Mouse (Mus musculus): ENCODE data around the gene Ccl22.

Ccl22 gene

GRCm38 (mm10) chr8:94734735-94735350 is 10.5 kb upstream of the Ccl22 start:
- DNase-seq (ENCODE audit: extremely low spot score), result no peak

GRCm38 (mm10) chr8:94735426-94736094 is 9.8 kb upstream of the Ccl22 start:
- DNase-seq (ENCODE audit: extremely low spot score), result no peak

DNA sequence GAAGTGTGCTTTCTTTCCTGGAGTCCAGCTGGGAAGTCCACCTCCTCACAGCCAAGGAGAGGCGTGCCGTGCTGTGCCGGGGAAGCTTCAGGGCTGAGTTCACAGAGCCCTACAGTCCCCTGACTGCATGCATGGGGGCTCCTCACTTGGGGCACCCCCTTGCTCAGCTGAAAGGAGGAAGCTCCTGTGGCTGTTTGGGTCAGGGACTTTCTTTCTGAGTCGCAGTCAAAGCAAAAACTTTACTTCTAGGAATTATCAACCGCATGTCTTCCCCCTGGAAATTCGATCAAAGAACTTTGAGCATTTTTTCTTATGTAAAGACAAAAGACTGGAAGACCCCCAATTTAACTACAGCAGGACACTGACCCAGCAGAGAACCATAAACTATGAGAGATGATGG is 5.6 kb upstream of the Ccl22 start:
- DNase-seq (ENCODE audit: extremely low spot score), result no peak

GRCm38 (mm10) chr8:94740591-94740990 is 4.8 kb upstream of the Ccl22 start:
- no peak for DNase-seq (ENCODE audit: extremely low spot score)

- DNase-seq (ENCODE audit: extremely low spot score), result no peak
These were observed 3.7 kb upstream of the Ccl22 start for GRCm38 (mm10) chr8:94741726-94742125.

DNA sequence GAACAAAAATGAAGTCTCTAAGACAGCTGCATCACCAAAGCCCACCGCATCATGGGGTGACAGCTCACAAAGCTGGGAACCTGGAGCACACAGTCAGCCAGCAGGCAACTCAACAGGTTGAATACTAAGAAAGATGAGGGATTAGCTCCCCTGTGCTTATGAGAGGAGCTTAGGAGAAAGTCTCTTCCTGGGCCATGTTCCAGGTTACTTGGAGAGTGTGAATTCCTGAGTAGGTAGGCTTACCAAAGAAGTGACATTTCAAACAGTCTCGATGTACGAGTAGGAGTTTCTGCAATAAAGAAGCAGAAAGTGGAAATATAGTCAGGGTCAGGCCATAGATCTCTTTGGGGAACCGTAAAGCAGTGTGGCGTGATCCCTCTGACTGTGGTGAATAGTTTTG is 906 bp upstream of the Ccl22 start:
- no peak for DNase-seq (ENCODE audit: extremely low spot score)

DNA sequence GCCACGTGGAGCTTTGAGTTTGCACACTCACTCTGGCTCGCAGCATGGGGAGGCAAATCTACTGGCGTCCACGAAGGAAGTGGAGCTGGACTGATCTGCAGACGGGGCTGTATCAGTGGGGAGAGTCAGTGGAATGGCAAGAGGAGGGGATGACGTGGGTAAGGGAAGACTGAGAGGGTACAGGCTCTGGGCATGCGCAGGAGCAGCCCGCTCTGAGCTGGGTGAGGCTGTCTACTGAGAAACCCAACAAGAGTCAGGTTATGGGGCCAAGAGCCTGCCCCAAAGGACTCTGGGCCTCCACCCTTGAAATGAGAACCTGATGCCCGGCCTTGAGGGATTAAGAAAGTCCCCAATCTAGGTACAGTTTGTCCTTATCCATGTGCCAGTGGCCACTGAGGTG is 418 bp upstream of the Ccl22 start:
- no peak for DNase-seq (ENCODE audit: extremely low spot score)

GRCm38 (mm10) chr8:94746832-94747231 is 1.4 kb downstream of the Ccl22 start:
- no peak for DNase-seq (ENCODE audit: extremely low spot score)

GRCm38 (mm10) chr8:94748363-94748762 is 3.0 kb downstream of the Ccl22 start:
- no peak for DNase-seq (ENCODE audit: extremely low spot score)

GRCm38 (mm10) chr8:94749942-94750341 is 4.6 kb downstream of the Ccl22 start:
- no peak for DNase-seq (ENCODE audit: extremely low spot score)

DNA sequence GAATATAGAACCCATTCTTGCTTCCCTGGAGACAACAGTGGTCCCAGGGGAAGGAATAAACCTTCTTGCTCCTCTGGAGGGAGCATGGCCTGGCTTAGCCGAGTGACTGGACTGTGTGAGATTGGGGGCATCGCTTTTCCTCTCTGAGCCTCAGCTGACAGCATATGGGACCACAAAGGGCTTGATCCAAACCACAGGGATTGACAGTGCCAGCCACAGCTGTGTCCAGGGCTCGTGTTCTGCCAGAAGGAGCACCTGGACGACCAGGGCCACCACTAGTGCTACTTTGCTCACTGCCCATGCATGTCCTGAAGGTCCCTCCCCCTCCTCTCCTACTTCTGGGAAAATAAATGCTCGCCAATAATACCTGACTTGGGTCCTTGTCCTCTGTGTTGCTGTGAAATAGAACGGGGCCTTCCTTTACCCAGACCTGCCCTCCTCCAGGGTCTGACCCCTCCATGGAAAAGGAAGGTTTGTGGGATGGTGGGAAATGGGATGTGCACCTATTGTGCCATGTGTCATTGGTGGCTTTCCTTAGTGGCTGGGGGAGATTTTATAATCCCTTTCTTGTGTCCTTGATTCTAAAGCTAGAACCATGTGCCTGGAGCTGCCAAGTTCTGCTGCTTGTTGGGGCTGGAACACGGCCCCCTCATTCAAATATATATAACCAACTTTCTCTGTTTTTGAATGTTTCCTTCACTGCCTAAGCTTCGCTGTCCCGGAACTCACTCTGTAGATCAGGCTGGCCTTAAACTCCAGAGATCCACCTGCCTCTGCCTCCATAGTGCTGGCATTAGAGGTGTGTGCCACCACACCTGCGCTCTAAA is 5.8 kb downstream of the Ccl22 start:
- DNase-seq (ENCODE audit: extremely low spot score), result no peak

- no peak for DNase-seq (ENCODE audit: extremely low spot score)
These were observed 8.6 kb downstream of the Ccl22 start for GRCm38 (mm10) chr8:94754006-94754405.

- no peak for DNase-seq (ENCODE audit: extremely low spot score)
These were observed 9.1 kb downstream of the Ccl22 start for GRCm38 (mm10) chr8:94754486-94754885.

- no peak for DNase-seq (ENCODE audit: extremely low spot score)
These were observed 21.6 kb downstream of the Ccl22 start for GRCm38 (mm10) chr8:94767035-94767434.

DNA sequence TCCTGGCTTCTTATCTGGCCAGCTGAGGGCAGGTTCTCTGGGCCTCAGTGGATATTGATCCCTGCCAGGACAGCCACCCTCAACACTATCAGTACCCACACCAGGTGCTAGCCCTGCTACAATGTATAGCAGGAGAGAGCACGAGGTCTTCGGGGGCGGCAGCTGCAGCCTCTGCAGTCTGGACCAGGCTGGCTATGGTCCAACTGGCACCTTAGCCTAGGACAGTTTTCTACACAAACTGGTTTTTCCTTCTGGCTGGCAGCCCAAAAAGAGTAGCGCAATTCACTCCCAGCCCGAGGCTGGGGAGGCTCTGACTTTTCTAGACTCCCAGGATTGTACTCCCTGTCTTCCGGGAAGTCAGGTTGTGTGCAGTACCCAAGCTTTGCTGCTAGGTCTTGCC is 25.6 kb downstream of the Ccl22 start:
- no peak for DNase-seq (ENCODE audit: extremely low spot score)

- peak; percentile 86 for DNase-seq (ENCODE audit: extremely low spot score)
These were observed 26.7 kb downstream of the Ccl22 start, which contains the start of gene Cx3cl1 for GRCm38 (mm10) chr8:94771941-94772670. Gene Cx3cl1 (plus strand): TSS chr8:94772009.

- no peak for DNase-seq (ENCODE audit: extremely low spot score)
These were observed 27.7 kb downstream of the Ccl22 start for GRCm38 (mm10) chr8:94773048-94773447.

- DNase-seq (ENCODE audit: extremely low spot score), result no peak
These were observed 28.3 kb downstream of the Ccl22 start for GRCm38 (mm10) chr8:94773700-94774171.

- DNase-seq (ENCODE audit: extremely low spot score), result no peak
These were observed 29.2 kb downstream of the Ccl22 start for GRCm38 (mm10) chr8:94774601-94775000.

DNA sequence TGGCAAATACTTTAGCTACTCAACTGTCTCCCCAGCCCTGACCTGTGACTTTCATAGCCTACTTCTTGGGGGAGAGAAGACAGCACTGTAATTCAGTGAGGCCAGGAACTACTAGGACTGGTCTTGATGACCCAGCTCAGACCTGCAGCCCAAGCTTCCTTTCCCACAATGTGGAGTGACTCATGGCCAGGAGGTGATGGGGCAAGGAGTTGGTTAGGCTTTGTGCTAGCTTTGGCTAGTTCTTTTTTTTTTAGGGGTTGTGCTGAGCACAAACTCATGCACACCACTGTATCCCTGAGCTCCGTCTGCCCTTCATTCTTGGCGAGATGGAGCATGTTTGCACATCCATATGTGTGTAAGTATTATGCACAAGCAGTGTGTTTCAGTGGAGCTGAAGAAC is 31.0 kb downstream of the Ccl22 start:
- DNase-seq (ENCODE audit: extremely low spot score), result no peak

- DNase-seq (ENCODE audit: extremely low spot score), result no peak
These were observed 32.6 kb downstream of the Ccl22 start for GRCm38 (mm10) chr8:94778036-94778435.

DNA sequence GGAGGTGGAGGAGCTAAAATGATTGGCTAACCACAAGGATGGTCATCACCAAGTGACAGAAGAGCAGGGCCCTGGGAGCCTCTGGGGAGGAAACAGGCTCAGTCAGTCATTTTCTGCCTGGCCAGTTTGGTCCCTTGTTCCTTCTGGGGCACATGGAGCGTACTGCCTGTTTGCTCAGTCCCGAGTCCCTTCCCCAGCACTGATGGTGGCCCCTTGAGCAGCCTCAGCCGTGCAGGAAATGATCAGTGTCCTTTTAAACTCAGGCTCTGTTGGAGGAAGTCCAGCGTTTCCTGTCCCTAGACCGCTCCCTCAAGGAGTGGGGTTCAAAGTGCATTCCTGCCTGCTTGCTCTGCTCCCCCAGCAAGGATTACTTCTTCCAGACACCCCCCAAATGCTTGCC is 33.1 kb downstream of the Ccl22 start:
- peak; percentile 6 for DNase-seq (ENCODE audit: extremely low spot score)

Measured in embryo, embryonic 9.5 days (tissue).